Mouse (Mus musculus): Measurements from ENCODE around the gene Tmem161a. TPM values are rescaled to one million over a fixed set of nuclear protein-coding genes. Genes with fewer than 3 reads are reported as not detected.
A peak's percentile ranks its signal among the peaks of the same experiment; 100 is the strongest.
"Not testable (repeated sequence)": the region's sequence is repeated elsewhere in the genome, so short reads cannot be mapped to it uniquely, and the experiment has no call there.

The Tmem161a gene
- total RNA-seq, 2 experiments from 2014 or later = 4.9 to 8.1 TPM

- peak; percentile 60 for ATAC-seq (replicated peaks; ENCODE audit: low FRiP score, poor library complexity, severe bottlenecking)
These were observed 28.0 kb downstream of the Tmem161a start for GRCm38 (mm10) chr8:70200098-70200681.

- peak; percentile 87 for ATAC-seq (replicated peaks; ENCODE audit: low FRiP score, poor library complexity, severe bottlenecking)
These were observed 29.3 kb downstream of the Tmem161a start for GRCm38 (mm10) chr8:70201417-70201816.

GRCm38 (mm10) chr8:70203072-70203471, 30.9 kb downstream of the Tmem161a start:
- ATAC-seq (replicated peaks; ENCODE audit: low FRiP score, poor library complexity, severe bottlenecking) = no peak

GRCm38 (mm10) chr8:70204757-70205156, 32.6 kb downstream of the Tmem161a start:
- ATAC-seq (replicated peaks; ENCODE audit: low FRiP score, poor library complexity, severe bottlenecking) = no peak

- no peak for ATAC-seq (replicated peaks; ENCODE audit: low FRiP score, poor library complexity, severe bottlenecking)
These were observed 36.0 kb downstream of the Tmem161a start for GRCm38 (mm10) chr8:70208130-70208529.

- ATAC-seq (replicated peaks; ENCODE audit: low FRiP score, poor library complexity, severe bottlenecking) = no peak
These were observed 38.4 kb downstream of the Tmem161a start for GRCm38 (mm10) chr8:70210538-70210937.

- ATAC-seq (replicated peaks; ENCODE audit: low FRiP score, poor library complexity, severe bottlenecking) = no peak
These were observed 39.1 kb downstream of the Tmem161a start for GRCm38 (mm10) chr8:70211275-70211674.

- ATAC-seq (replicated peaks; ENCODE audit: low FRiP score, poor library complexity, severe bottlenecking) = peak; percentile 29; the same call in 1 of the 2 replicates
These were observed 39.6 kb downstream of the Tmem161a start for GRCm38 (mm10) chr8:70211726-70212111.

GRCm38 (mm10) chr8:70212112-70213055, 40.2 kb downstream of the Tmem161a start, which contains the start of gene Slc25a42:
Gene Slc25a42 (minus strand): TSS chr8:70212305.
- ATAC-seq (replicated peaks; ENCODE audit: low FRiP score, poor library complexity, severe bottlenecking) = peak; percentile 87

GRCm38 (mm10) chr8:70214411-70214810, 42.3 kb downstream of the Tmem161a start:
- ATAC-seq (replicated peaks; ENCODE audit: low FRiP score, poor library complexity, severe bottlenecking) = no peak

GRCm38 (mm10) chr8:70215092-70215491, 42.9 kb downstream of the Tmem161a start:
- no peak for ATAC-seq (replicated peaks; ENCODE audit: low FRiP score, poor library complexity, severe bottlenecking)

GRCm38 (mm10) chr8:70216161-70216560, 44.0 kb downstream of the Tmem161a start:
- not testable (repeated sequence) for ATAC-seq (replicated peaks; ENCODE audit: low FRiP score, poor library complexity, severe bottlenecking)

- no peak for ATAC-seq (replicated peaks; ENCODE audit: low FRiP score, poor library complexity, severe bottlenecking)
These were observed 44.4 kb downstream of the Tmem161a start for GRCm38 (mm10) chr8:70216566-70216965.

GRCm38 (mm10) chr8:70217441-70217840, 45.3 kb downstream of the Tmem161a start:
- no peak for ATAC-seq (replicated peaks; ENCODE audit: low FRiP score, poor library complexity, severe bottlenecking)

- no peak for ATAC-seq (replicated peaks; ENCODE audit: low FRiP score, poor library complexity, severe bottlenecking)
These were observed 47.0 kb downstream of the Tmem161a start for GRCm38 (mm10) chr8:70219107-70219684.

GRCm38 (mm10) chr8:70220236-70220840, 48.2 kb downstream of the Tmem161a start:
- ATAC-seq (replicated peaks; ENCODE audit: low FRiP score, poor library complexity, severe bottlenecking) = no peak

- ATAC-seq (replicated peaks; ENCODE audit: low FRiP score, poor library complexity, severe bottlenecking) = no peak
These were observed 48.8 kb downstream of the Tmem161a start for GRCm38 (mm10) chr8:70220911-70221310.

GRCm38 (mm10) chr8:70222041-70222440, 49.9 kb downstream of the Tmem161a start:
- ATAC-seq (replicated peaks; ENCODE audit: low FRiP score, poor library complexity, severe bottlenecking) = no peak

- ATAC-seq (replicated peaks; ENCODE audit: low FRiP score, poor library complexity, severe bottlenecking) = 0 out of 2 replicates have a peak, but pooled peaks have one; percentile 33
These were observed 51.2 kb downstream of the Tmem161a start for GRCm38 (mm10) chr8:70223341-70223740.

- ATAC-seq (replicated peaks; ENCODE audit: low FRiP score, poor library complexity, severe bottlenecking) = no peak
These were observed 55.8 kb downstream of the Tmem161a start for GRCm38 (mm10) chr8:70227997-70228396.

Data from erythroblast, adult 5-6 weeks (primary cell).